Mouse (Mus musculus) myocyte (in vitro differentiated cells): ENCODE data around the gene Olfr853.

Source experiments
- E2F4 ChIP-seq: IDR thresholded peaks from one replicate; pipeline ENCODE4 v1.6.1; 2011; ENCODE audit warnings: mild to moderate bottlenecking, control low read depth, moderate library complexity; ENCODE audit not compliant: insufficient read depth
- MAX ChIP-seq: IDR thresholded peaks from one replicate; pipeline ENCODE4 v1.6.1; 2011; ENCODE audit warnings: low read depth, mild to moderate bottlenecking, control low read depth
- MYOD1 ChIP-seq, 3 experiments: IDR thresholded peaks; one replicate each; pipeline ENCODE4 v1.6.1; 2011; ENCODE audit warnings: control low read depth in 2 of 3, low read depth in 2 of 3, mild to moderate bottlenecking in 2 of 3, moderate library complexity in 1 of 3; ENCODE audit not compliant: insufficient read length in 2 of 3, control insufficient read depth in 1 of 3
- MYOG ChIP-seq, 3 experiments: IDR thresholded peaks; one replicate each; pipeline ENCODE4 v1.6.1; 2011; ENCODE audit warnings: control low read depth in 2 of 3, low read depth in 2 of 3, mild to moderate bottlenecking in 2 of 3; ENCODE audit not compliant: insufficient read length in 2 of 3, control insufficient read depth in 1 of 3, insufficient read depth in 1 of 3
- POLR2A ChIP-seq: IDR thresholded peaks from one replicate; pipeline ENCODE4 v1.6.1; 2011; ENCODE audit warnings: low read depth, mild to moderate bottlenecking, control low read depth, moderate library complexity; ENCODE audit not compliant: insufficient read length
- POLR2AphosphoS2 ChIP-seq: IDR thresholded peaks from one replicate; pipeline ENCODE4 v1.6.1; 2011; ENCODE audit warnings: low read depth, control low read depth; ENCODE audit not compliant: insufficient read length
- REST ChIP-seq: IDR thresholded peaks from one replicate; pipeline ENCODE4 v1.6.1; 2011; ENCODE audit warnings: mild to moderate bottlenecking, control low read depth, moderate library complexity; ENCODE audit not compliant: insufficient read depth, insufficient read length
- TCF12 ChIP-seq: IDR thresholded peaks from one replicate; pipeline ENCODE4 v1.6.1; 2011; ENCODE audit warnings: mild to moderate bottlenecking, control low read depth; ENCODE audit not compliant: poor library complexity, insufficient read depth, severe bottlenecking
- TCF3 ChIP-seq: IDR thresholded peaks from one replicate; pipeline ENCODE4 v1.6.1; 2011; ENCODE audit warnings: low read depth, control low read depth; ENCODE audit not compliant: insufficient read length
- USF1 ChIP-seq: IDR thresholded peaks from one replicate; pipeline ENCODE4 v1.6.1; 2011; ENCODE audit warnings: low read depth, mild to moderate bottlenecking, control low read depth, moderate library complexity

GRCm38 (mm10) chr9:19540976-19541375 lies at the start of gene Olfr853:
- no peak for TF ChIP-seq MYOD1 (IDR thresholded peaks at IDR 0.05; ENCODE audit: control insufficient read depth in 1 of 3, insufficient read length in 2 of 3, low read depth in 2 of 3)
- no peak for TF ChIP-seq POLR2A
- TF ChIP-seq POLR2AphosphoS2: no peak
- TF ChIP-seq MAX: no peak
- TF ChIP-seq TCF12: no peak
- TF ChIP-seq MYOG (IDR thresholded peaks at IDR 0.05; ENCODE audit: control insufficient read depth in 1 of 3, insufficient read depth in 1 of 3, insufficient read length in 2 of 3, low read depth in 2 of 3): no peak
- no peak for TF ChIP-seq REST
- TF ChIP-seq TCF3: no peak
- no peak for TF ChIP-seq E2F4
- no peak for TF ChIP-seq USF1
